Mouse (Mus musculus): ENCODE measurements around the gene Ddx5. TPM values are rescaled to one million over a fixed set of nuclear protein-coding genes. Genes with fewer than 3 reads are reported as not detected.

The Ddx5 gene
- polyA plus RNA-seq (2012; rRNA removed) = 462 and 553 TPM in 2 replicates

GRCm38 (mm10) chr11:106788775-106789459 is at the start of gene Ddx5, which contains the start of gene Cep95:
TSS of gene Ddx5 (minus strand) at chr11:106789185.
TSS of gene Cep95 (plus strand) at chr11:106789252.

GRCm38 (mm10) chr11:106779388-106780088 is 9.4 kb downstream of the Ddx5 start, which contains the start of gene Polg2:
TSS of gene Polg2 (minus strand) at chr11:106779537.

GRCm38 (mm10) chr11:106751039-106752018 is 37.7 kb downstream of the Ddx5 start, which contains the start of gene Milr1:
TSS of gene Milr1 (plus strand) at chr11:106751226.

GRCm38 (mm10) chr11:106750121-106750751 is 38.7 kb downstream of the Ddx5 start, which contains the start of gene Pecam1:
TSS of gene Pecam1 (minus strand) at chr11:106750628.

Other genes starting within 250 kb of the Ddx5 start
- gene Tex2, start 175.8 kb downstream of the Ddx5 start, polyA plus RNA-seq (2012; rRNA removed) = 7.5 and 8.5 TPM in 2 replicates
- gene Pecam1, start 38.6 kb downstream of the Ddx5 start, polyA plus RNA-seq (2012; rRNA removed) = 5.6 and 8.9 TPM in 2 replicates
- gene Milr1, start 38.0 kb downstream of the Ddx5 start, polyA plus RNA-seq (2012; rRNA removed) = 0.13 and 0.15 TPM in 2 replicates
- 2.2 and 2.6 TPM in 2 replicates for gene Polg2, start 9.6 kb downstream of the Ddx5 start, polyA plus RNA-seq (2012; rRNA removed)
- gene Cep95, start 67 bp upstream of the Ddx5 start, polyA plus RNA-seq (2012; rRNA removed) = 0.14 and 0.50 TPM in 2 replicates
- 1.6 and 2.4 TPM in 2 replicates for gene Smurf2, start 131.5 kb upstream of the Ddx5 start, polyA plus RNA-seq (2012; rRNA removed)
- gene Kpna2, start 210.4 kb upstream of the Ddx5 start, polyA plus RNA-seq (2012; rRNA removed) = 14.5 and 17.7 TPM in 2 replicates
- gene 1810010H24Rik, start 236.5 kb upstream of the Ddx5 start, polyA plus RNA-seq (2012; rRNA removed) = 1.3 and 1.6 TPM in 2 replicates